Mouse (Mus musculus): ENCODE measurements around the gene 4930558C23Rik. TPM values are rescaled to one million over a fixed set of nuclear protein-coding genes. Genes with fewer than 3 reads are reported as not detected.
A peak's percentile ranks its signal among the peaks of the same experiment; 100 is the strongest.
"Not testable (repeated sequence)": the region's sequence is repeated elsewhere in the genome, so short reads cannot be mapped to it uniquely, and the experiment has no call there.

Gene 4930558C23Rik
- not detected in 2 replicates for polyA plus RNA-seq (2015; fragmentation: Nextera tagmentation; extraction: Ambion mirVana)

GRCm38 (mm10) chr3:95402741-95403140 lies at the start of gene 4930558C23Rik:
Gene 4930558C23Rik (minus strand): TSS chr3:95402841.
- H3K27me3 ChIP-seq (replicated peaks; ENCODE audit: control insufficient read depth, insufficient read depth, low read length) = no peaks in the 10 kb centered on the region

GRCm38 (mm10) chr3:95450915-95451314 lies 48.3 kb upstream of the 4930558C23Rik start:
- no peak overlapping the region for H3K4me3 ChIP-seq (replicated peaks; ENCODE audit: low read length)
- peaks cover 2% of the 10 kb centered on the region; the same call in 1 of the 2 replicates for H3K36me3 ChIP-seq (ENCODE audit: control insufficient read depth, insufficient read depth)
- ATAC-seq = no peak
- no peak overlapping the region for H3K9ac ChIP-seq (replicated peaks; ENCODE audit: low read depth, low read length)
- no peaks in the 10 kb centered on the region for H3K27me3 ChIP-seq (replicated peaks; ENCODE audit: control insufficient read depth, insufficient read depth, low read length)
- WGBS = 89% methylated on average over 3 of the region's 3 CpGs
- H3K4me1 ChIP-seq (replicated peaks; ENCODE audit: control insufficient read depth, insufficient read depth, low read length) = no peaks in the 10 kb centered on the region
- no peak overlapping the region for H3K4me2 ChIP-seq (ENCODE audit: low read length)
- no peak overlapping the region for H3K27ac ChIP-seq (ENCODE audit: low read length)
- H3K9me3 ChIP-seq (ENCODE audit: control insufficient read depth, low read length) = no peaks in the 10 kb centered on the region

More at GRCm38 (mm10) chr3:95402741-95403140, at the start of gene 4930558C23Rik:
- H3K4me1 ChIP-seq (replicated peaks; ENCODE audit: control insufficient read depth, insufficient read depth, low read length) = no peaks in the 10 kb centered on the region
- H3K36me3 ChIP-seq (ENCODE audit: control insufficient read depth, insufficient read depth) = no peaks in the 10 kb centered on the region
- no peak within 1 kb of the TSS for H3K4me2 ChIP-seq (ENCODE audit: low read length)
- no peak within 1 kb of the TSS for H3K4me3 ChIP-seq (replicated peaks; ENCODE audit: low read length)
- H3K9ac ChIP-seq (replicated peaks; ENCODE audit: low read depth, low read length) = no peak within 1 kb of the TSS
- no peak within 1 kb of the TSS for H3K27ac ChIP-seq (ENCODE audit: low read length)
- H3K9me3 ChIP-seq (ENCODE audit: control insufficient read depth, low read length) = no peaks in the 10 kb centered on the region
- 94% methylated on average over 3 of the region's 3 CpGs for WGBS
- ATAC-seq = no peak

GRCm38 (mm10) chr3:95450408-95450807 lies 47.8 kb upstream of the 4930558C23Rik start:
- H3K4me3 ChIP-seq (replicated peaks; ENCODE audit: low read length) = no peak overlapping the region
- no peaks in the 10 kb centered on the region for H3K27me3 ChIP-seq (replicated peaks; ENCODE audit: control insufficient read depth, insufficient read depth, low read length)
- no peak overlapping the region for H3K27ac ChIP-seq (ENCODE audit: low read length)
- no peak for ATAC-seq
- no peak overlapping the region for H3K9ac ChIP-seq (replicated peaks; ENCODE audit: low read depth, low read length)
- peaks cover 2% of the 10 kb centered on the region; the same call in 1 of the 2 replicates for H3K36me3 ChIP-seq (ENCODE audit: control insufficient read depth, insufficient read depth)
- WGBS = 48% methylated on average over 1 of the region's 1 CpGs
- H3K4me1 ChIP-seq (replicated peaks; ENCODE audit: control insufficient read depth, insufficient read depth, low read length) = no peaks in the 10 kb centered on the region
- no peak overlapping the region for H3K4me2 ChIP-seq (ENCODE audit: low read length)
- no peaks in the 10 kb centered on the region for H3K9me3 ChIP-seq (ENCODE audit: control insufficient read depth, low read length)

DNA sequence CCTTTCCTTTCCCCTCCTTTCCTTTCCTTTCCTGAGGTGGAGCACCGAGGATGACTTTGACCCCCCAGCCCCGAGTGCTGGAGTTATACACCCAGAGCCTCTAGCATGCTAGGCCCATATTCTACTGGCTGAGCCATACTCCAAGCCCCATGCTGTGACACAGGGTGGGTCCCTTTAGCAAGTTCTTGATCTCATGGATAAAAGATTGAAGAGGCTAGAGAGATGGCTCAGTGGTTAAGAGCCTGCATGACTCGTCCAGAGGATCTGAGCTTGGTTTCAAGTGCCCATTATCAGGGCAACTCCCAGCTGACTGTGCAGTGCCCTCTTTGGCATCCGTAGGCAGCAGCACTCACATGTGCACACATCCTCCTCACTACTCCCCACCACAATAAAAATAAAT lies 42.7 kb upstream of the 4930558C23Rik start:
- Histone ChIP-seq H3K27me3 (replicated peaks; ENCODE audit: control insufficient read depth, insufficient read depth, low read length) (no peaks in the 10 kb centered on the region), H3K36me3 (ENCODE audit: control insufficient read depth, insufficient read depth) (0 out of 2 replicates have a peak, but pooled peaks cover 2% of the 10 kb centered on the region), H3K27ac (ENCODE audit: low read length) (no peak overlapping the region), H3K9ac (replicated peaks; ENCODE audit: low read depth, low read length) (no peak overlapping the region), H3K9me3 (ENCODE audit: control insufficient read depth, low read length) (no peaks in the 10 kb centered on the region), H3K4me3 (replicated peaks; ENCODE audit: low read length) (no peak overlapping the region), H3K4me2 (ENCODE audit: low read length) (no peak overlapping the region), H3K4me1 (replicated peaks; ENCODE audit: control insufficient read depth, insufficient read depth, low read length) (no peaks in the 10 kb centered on the region)
- no peak for ATAC-seq
- 90% methylated on average over 4 of the region's 4 CpGs for WGBS

GRCm38 (mm10) chr3:95442406-95443117 lies 39.9 kb upstream of the 4930558C23Rik start:
- Histone ChIP-seq H3K36me3 (ENCODE audit: control insufficient read depth, insufficient read depth) (no peaks in the 10 kb centered on the region), H3K4me1 (replicated peaks; ENCODE audit: control insufficient read depth, insufficient read depth, low read length) (no peaks in the 10 kb centered on the region), H3K9me3 (ENCODE audit: control insufficient read depth, low read length) (no peaks in the 10 kb centered on the region), H3K27ac (ENCODE audit: low read length) (no peak overlapping the region), H3K4me3 (replicated peaks; ENCODE audit: low read length) (no peak overlapping the region), H3K27me3 (replicated peaks; ENCODE audit: control insufficient read depth, insufficient read depth, low read length) (no peaks in the 10 kb centered on the region), H3K4me2 (ENCODE audit: low read length) (no peak overlapping the region), H3K9ac (replicated peaks; ENCODE audit: low read depth, low read length) (no peak overlapping the region)
- ATAC-seq = no peak
- 95% methylated on average over 5 of the region's 5 CpGs for WGBS

GRCm38 (mm10) chr3:95439670-95440069 lies 37.0 kb upstream of the 4930558C23Rik start:
- Histone ChIP-seq H3K4me3 (replicated peaks; ENCODE audit: low read length) (no peak overlapping the region), H3K9me3 (ENCODE audit: control insufficient read depth, low read length) (no peaks in the 10 kb centered on the region), H3K36me3 (ENCODE audit: control insufficient read depth, insufficient read depth) (peaks cover 2% of the 10 kb centered on the region; the same call in 1 of the 2 replicates), H3K4me1 (replicated peaks; ENCODE audit: control insufficient read depth, insufficient read depth, low read length) (peaks cover 7% of the 10 kb centered on the region), H3K27ac (ENCODE audit: low read length) (no peak overlapping the region), H3K9ac (replicated peaks; ENCODE audit: low read depth, low read length) (no peak overlapping the region), H3K4me2 (ENCODE audit: low read length) (no peak overlapping the region), H3K27me3 (replicated peaks; ENCODE audit: control insufficient read depth, insufficient read depth, low read length) (no peaks in the 10 kb centered on the region)
- ATAC-seq = no peak

- WGBS = 94% methylated on average over 4 of the region's 4 CpGs
- not testable (repeated sequence) for H3K4me2 ChIP-seq (ENCODE audit: low read length)
Observed at GRCm38 (mm10) chr3:95438636-95439035, 36.0 kb upstream of the 4930558C23Rik start.

GRCm38 (mm10) chr3:95435561-95435960 lies 32.9 kb upstream of the 4930558C23Rik start:
- H3K9me3 ChIP-seq (ENCODE audit: control insufficient read depth, low read length) = no peaks in the 10 kb centered on the region
- H3K27me3 ChIP-seq (replicated peaks; ENCODE audit: control insufficient read depth, insufficient read depth, low read length) = no peaks in the 10 kb centered on the region
- H3K4me2 ChIP-seq (ENCODE audit: low read length) = peak overlapping the region; percentile 34; the same call in 1 of the 2 replicates
- ATAC-seq = no peak
- WGBS = 57% methylated on average over 1 of the region's 1 CpGs
- peaks cover 7% of the 10 kb centered on the region for H3K4me1 ChIP-seq (replicated peaks; ENCODE audit: control insufficient read depth, insufficient read depth, low read length)
- H3K36me3 ChIP-seq (ENCODE audit: control insufficient read depth, insufficient read depth) = peaks cover 2% of the 10 kb centered on the region; the same call in 1 of the 2 replicates
- no peak overlapping the region for H3K27ac ChIP-seq (ENCODE audit: low read length)
- no peak overlapping the region for H3K4me3 ChIP-seq (replicated peaks; ENCODE audit: low read length)
- no peak overlapping the region for H3K9ac ChIP-seq (replicated peaks; ENCODE audit: low read depth, low read length)

More at GRCm38 (mm10) chr3:95438636-95439035, 36.0 kb upstream of the 4930558C23Rik start:
- H3K27ac ChIP-seq (ENCODE audit: low read length); H3K36me3 ChIP-seq (ENCODE audit: control insufficient read depth, insufficient read depth); H3K4me3 ChIP-seq (replicated peaks; ENCODE audit: low read length); H3K9me3 ChIP-seq (ENCODE audit: control insufficient read depth, low read length); H3K4me1 ChIP-seq (replicated peaks; ENCODE audit: control insufficient read depth, insufficient read depth, low read length); ATAC-seq; H3K27me3 ChIP-seq (replicated peaks; ENCODE audit: control insufficient read depth, insufficient read depth, low read length); H3K9ac ChIP-seq (replicated peaks; ENCODE audit: low read depth, low read length): not testable (repeated sequence)

- H3K36me3 ChIP-seq (ENCODE audit: control insufficient read depth, insufficient read depth) = peaks cover 2% of the 10 kb centered on the region; the same call in 1 of the 2 replicates
- peak overlapping the region; percentile 85 for H3K4me2 ChIP-seq (ENCODE audit: low read length)
- H3K4me3 ChIP-seq (replicated peaks; ENCODE audit: low read length) = peak overlapping the region; percentile 52
- peak overlapping the region; percentile 85 for H3K9ac ChIP-seq (replicated peaks; ENCODE audit: low read depth, low read length)
- ATAC-seq = no peak
- H3K4me1 ChIP-seq (replicated peaks; ENCODE audit: control insufficient read depth, insufficient read depth, low read length) = peaks cover 7% of the 10 kb centered on the region
- H3K9me3 ChIP-seq (ENCODE audit: control insufficient read depth, low read length) = no peaks in the 10 kb centered on the region
- WGBS = 2% methylated on average over 7 of the region's 7 CpGs
- no peak overlapping the region for H3K27ac ChIP-seq (ENCODE audit: low read length)
- no peaks in the 10 kb centered on the region for H3K27me3 ChIP-seq (replicated peaks; ENCODE audit: control insufficient read depth, insufficient read depth, low read length)
Observed at GRCm38 (mm10) chr3:95434983-95435370, 32.3 kb upstream of the 4930558C23Rik start.

All from forebrain, embryonic 16.5 days (tissue).